Mouse (Mus musculus) cerebellum, adult 2 months (tissue): Measurements from ENCODE around the gene Btnl1.

Experiments
- CTCF ChIP-seq: fragments of 200-500 bp; IDR thresholded peaks from 2 replicates; pipeline ENCODE4 v1.5.1; 2011; ENCODE audit warnings: low read depth, mild to moderate bottlenecking, control low read depth, low read length, moderate library complexity, borderline replicate concordance; ENCODE audit not compliant: insufficient read depth
- POLR2A ChIP-seq: fragments of 200-500 bp; IDR thresholded peaks from 2 replicates; pipeline ENCODE4 v1.6.1; 2011; ENCODE audit warnings: low read length, control low read depth, borderline replicate concordance; ENCODE audit not compliant: insufficient read depth

- TF ChIP-seq CTCF (no peak), POLR2A (no peak)
Observed at GRCm38 (mm10) chr17:34386656-34387055, 9.7 kb downstream of the Btnl1 start.
